ENCODE assay signal across 9 mouse cellular contexts in the genomic region with DNA sequence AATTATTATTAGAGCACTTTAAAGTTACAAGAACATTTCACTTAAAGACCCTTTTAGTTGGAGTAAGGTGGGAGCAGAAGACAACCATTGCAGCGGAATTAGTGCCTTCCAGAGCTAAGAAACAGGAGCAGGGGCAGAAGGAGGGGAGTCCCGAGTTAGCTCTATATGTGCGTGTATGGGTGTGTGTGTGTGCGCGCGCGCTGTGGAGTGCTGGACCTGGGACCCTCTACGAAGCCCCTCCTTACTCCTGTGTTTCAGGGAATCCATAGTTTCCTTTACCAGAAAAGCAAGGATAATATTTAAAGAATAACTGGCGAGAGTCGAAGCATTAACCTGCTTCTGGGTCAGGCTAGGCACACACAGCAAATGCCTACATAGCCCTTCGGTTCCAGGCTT. TPM values are rescaled to one million over a fixed set of nuclear protein-coding genes. Genes with fewer than 3 reads are reported as not detected.
A peak's percentile ranks its signal among the peaks of the same experiment; 100 is the strongest.
DNase-seq lines count a peak whose midpoint lies in the region; ATAC-seq and TF ChIP-seq lines count a peak whose summit lies in the region.
"Had no signal": no experiment of that assay in that cellular context is flagged by ENCODE, and none has a peak within 500 bp of the region (broad histone marks: within the 10 kb centered on the region; RNA-seq: fewer than 3 reads in every experiment).

No protein-coding gene starts in this region.

- peaks cover 2% of the 10 kb centered on the region for H3K4me1 ChIP-seq in heart, adult 2 months (ENCODE audit: control insufficient read depth, insufficient read depth, low read length)
- H3K4me1 ChIP-seq in thymus, adult 2 months (replicated peaks; ENCODE audit: control insufficient read depth, insufficient read depth, low read length), result peaks cover 18% of the 10 kb centered on the region
- H3K4me1 ChIP-seq in intestine, embryonic 15.5 days (replicated peaks), result peaks cover 11% of the 10 kb centered on the region; the same call in 1 of the 2 replicates
- peaks cover 37% of the 10 kb centered on the region for H3K4me1 ChIP-seq in neural tube, embryonic 15.5 days

- 8% methylated on average over 11 of the region's 11 CpGs for WGBS in heart, adult 2 months
- 9% methylated on average over 11 of the region's 11 CpGs for WGBS in thymus, adult 2 months
- WGBS in intestine, embryonic 15.5 days, result 2% methylated on average over 11 of the region's 11 CpGs
- WGBS in neural tube, embryonic 15.5 days, result 5% methylated on average over 11 of the region's 11 CpGs

- peak overlapping the region; percentile 100 for H3K9ac ChIP-seq in heart, adult 2 months (ENCODE audit: low read depth, low read length)
- peak overlapping the region; percentile 74 for H3K9ac ChIP-seq in intestine, embryonic 15.5 days
- peak overlapping the region; percentile 82 for H3K9ac ChIP-seq in neural tube, embryonic 15.5 days (replicated peaks)

- ATAC-seq in intestine, embryonic 15.5 days, result peak; percentile 48
- peak; percentile 70 for ATAC-seq in neural tube, embryonic 15.5 days (ENCODE audit: low FRiP score)

- TF ChIP-seq EP300 in heart, adult 2 months (IDR thresholded peaks at IDR 0.05; ENCODE audit: insufficient read depth, low read depth, low read length), result no peak

- TF ChIP-seq POLR2A in heart, adult 2 months (IDR thresholded peaks at IDR 0.05; ENCODE audit: insufficient read depth, low read depth, low read length), result no peak
- TF ChIP-seq POLR2A in thymus, adult 2 months (IDR thresholded peaks at IDR 0.05; ENCODE audit: control insufficient read depth, extremely low read depth, insufficient read depth, low read length, poor library complexity), result no peak

- H3K27ac ChIP-seq in heart, adult 2 months, result peak overlapping the region; percentile 96
- no peak overlapping the region for H3K27ac ChIP-seq in thymus, adult 2 months (ENCODE audit: control insufficient read depth, insufficient read depth, low read length)
- peak overlapping the region; percentile 87 for H3K27ac ChIP-seq in intestine, embryonic 15.5 days
- H3K27ac ChIP-seq in neural tube, embryonic 15.5 days (replicated peaks), result peak overlapping the region; percentile 92

- no peaks in the 10 kb centered on the region for H3K9me3 ChIP-seq in intestine, embryonic 15.5 days
- H3K9me3 ChIP-seq in neural tube, embryonic 15.5 days (replicated peaks), result no peaks in the 10 kb centered on the region

- no peak for DNase-seq in heart, adult 2 months
- DNase-seq in heart, adult 18-20 months, result no peak
- no peak for DNase-seq in thymus, adult 2 months
- no peak for DNase-seq in thymus, postnatal 36 days
- no peak for DNase-seq in thymus, adult 18-20 months
- DNase-seq in spleen, postnatal 10 days (ENCODE audit: low spot score in 2 of 2), result no peak

- intact Hi-C loops in heart, adult 2 months (cut with DNase I), result loop anchor here (2.0 to 5.0 kb wide), 2 partner anchors 40 to 229 kb away; no protein-coding TSS in a partner anchor

- H3K4me3 ChIP-seq in heart, adult 2 months, result peak overlapping the region; percentile 93
- H3K4me3 ChIP-seq in thymus, adult 2 months (ENCODE audit: control insufficient read depth, insufficient read depth, low read length), result peak overlapping the region; percentile 95
- H3K4me3 ChIP-seq in intestine, embryonic 15.5 days (replicated peaks), result peak overlapping the region; percentile 88
- peak overlapping the region; percentile 95 for H3K4me3 ChIP-seq in neural tube, embryonic 15.5 days (replicated peaks)

- no peaks in the 10 kb centered on the region; the same call in 1 of the 2 replicates for H3K79me2 ChIP-seq in heart, adult 2 months (replicated peaks; ENCODE audit: control insufficient read depth, insufficient read depth, low read length)

- peak overlapping the region; percentile 86 for H3K4me2 ChIP-seq in intestine, embryonic 15.5 days (replicated peaks)
- peak overlapping the region; percentile 83 for H3K4me2 ChIP-seq in neural tube, embryonic 15.5 days

- H3K36me3 ChIP-seq in heart, adult 2 months (ENCODE audit: control insufficient read depth, insufficient read depth, low read length), result peaks cover 4% of the 10 kb centered on the region; the same call in 1 of the 2 replicates
- H3K36me3 ChIP-seq in thymus, adult 2 months (ENCODE audit: control insufficient read depth, insufficient read depth, low read length), result no peaks in the 10 kb centered on the region
- H3K36me3 ChIP-seq in intestine, embryonic 15.5 days, result no peaks in the 10 kb centered on the region
- H3K36me3 ChIP-seq in neural tube, embryonic 15.5 days, result peaks cover 12% of the 10 kb centered on the region

- no peak for TF ChIP-seq CTCF in heart, adult 2 months (IDR thresholded peaks at IDR 0.05)
- TF ChIP-seq CTCF in thymus, adult 2 months (IDR thresholded peaks at IDR 0.05; ENCODE audit: borderline replicate concordance, control insufficient read depth, extremely low read depth, insufficient read depth, low read length, poor library complexity), result no peak

- H3K27me3 ChIP-seq in heart, adult 2 months (ENCODE audit: control insufficient read depth, insufficient read depth, low read length), result no peaks in the 10 kb centered on the region
- no peaks in the 10 kb centered on the region for H3K27me3 ChIP-seq in thymus, adult 2 months (ENCODE audit: control insufficient read depth, insufficient read depth, low read length)
- H3K27me3 ChIP-seq in intestine, embryonic 15.5 days (replicated peaks), result no peaks in the 10 kb centered on the region
- H3K27me3 ChIP-seq in neural tube, embryonic 15.5 days (replicated peaks), result no peaks in the 10 kb centered on the region

RNA-seq across cellular contexts. Expression of a gene that starts 0.6 kb away (rescaled TPM):
- 10 to 100 TPM; 53.0 to 58.4 TPM for total RNA-seq in heart, adult 2 months (2021)
- polyA plus RNA-seq in heart, adult 2 months (2012; rRNA removed), result 40.5 and 43.0 TPM in 2 replicates
- total RNA-seq in heart, adult 18-20 months (2021), result 10 to 100 TPM; 62.0 to 64.5 TPM
- 26.2 and 27.2 TPM in 2 replicates for polyA plus RNA-seq in thymus, adult 2 months (2012; rRNA removed)
- polyA plus RNA-seq in intestine, embryonic 15.5 days (2015; fragmentation: Nextera tagmentation; extraction: Ambion mirVana), result 105 and 107 TPM in 2 replicates
- polyA plus RNA-seq in neural tube, embryonic 15.5 days (2015; fragmentation: Nextera tagmentation; extraction: Ambion mirVana), result 169 and 180 TPM in 2 replicates

RNA-seq across cellular contexts. Expression of a gene that starts 0.7 kb away (rescaled TPM):
- total RNA-seq in heart, adult 2 months (2021), result not detected
- polyA plus RNA-seq in heart, adult 2 months (2012; rRNA removed), result not detected in 2 replicates
- total RNA-seq in heart, adult 18-20 months (2021), result not detected
- polyA plus RNA-seq in thymus, adult 2 months (2012; rRNA removed), result not detected in 2 replicates
- polyA plus RNA-seq in intestine, embryonic 15.5 days (2015; fragmentation: Nextera tagmentation; extraction: Ambion mirVana), result not detected in 2 replicates
- polyA plus RNA-seq in neural tube, embryonic 15.5 days (2015; fragmentation: Nextera tagmentation; extraction: Ambion mirVana), result 0.55 and 0.60 TPM in 2 replicates
- total RNA-seq: left cerebral cortex, postnatal 10 days had no signal

RNA-seq across cellular contexts. Expression of a gene that starts 0.7 kb away (rescaled TPM):
- total RNA-seq in heart, adult 2 months (2021), result 1 to 10 TPM; 3.2 to 8.1 TPM
- polyA plus RNA-seq in heart, adult 2 months (2012; rRNA removed), result 1.6 and 2.5 TPM in 2 replicates
- 10 to 100 TPM; 10.2 to 12.7 TPM for total RNA-seq in heart, adult 18-20 months (2021)
- polyA plus RNA-seq in thymus, adult 2 months (2012; rRNA removed), result 3.2 and 3.5 TPM in 2 replicates
- polyA plus RNA-seq in intestine, embryonic 15.5 days (2015; fragmentation: Nextera tagmentation; extraction: Ambion mirVana), result 4.4 and 4.6 TPM in 2 replicates
- 12.7 and 15.6 TPM in 2 replicates for polyA plus RNA-seq in neural tube, embryonic 15.5 days (2015; fragmentation: Nextera tagmentation; extraction: Ambion mirVana)
